Mouse (Mus musculus): ENCODE results near the gene Kcnj1. TPM values are rescaled to one million over a fixed set of nuclear protein-coding genes. Genes with fewer than 3 reads are reported as not detected.
A peak's percentile ranks its signal among the peaks of the same experiment; 100 is the strongest.

The Kcnj1 gene
- polyA plus RNA-seq, 1 experiment from 2014 or later, result not detected

GRCm38 (mm10) chr9:32348096-32348495 lies 24.2 kb upstream of the Kcnj1 start:
- Histone ChIP-seq H3K36me3 (ENCODE audit: control insufficient read depth, insufficient read depth, low read length) (no peaks in the 10 kb centered on the region), H3K27me3 (ENCODE audit: control insufficient read depth, insufficient read depth, low read length) (peaks cover 28% of the 10 kb centered on the region), H3K4me3 (replicated peaks; ENCODE audit: low read length) (no peak overlapping the region), H3K4me1 (ENCODE audit: control insufficient read depth, insufficient read depth, low read length) (no peaks in the 10 kb centered on the region; the same call in 1 of the 2 replicates), H3K4me2 (ENCODE audit: low read depth, low read length) (no peak overlapping the region), H3K9ac (ENCODE audit: low read length) (no peak overlapping the region), H3K27ac (ENCODE audit: low read length) (no peak overlapping the region), H3K9me3 (replicated peaks; ENCODE audit: control insufficient read depth, low read length) (no peaks in the 10 kb centered on the region)
- ATAC-seq (ENCODE audit: insufficient read depth, low FRiP score), result no peak
- WGBS, result 64% methylated on average over 8 of the region's 8 CpGs

GRCm38 (mm10) chr9:32349344-32349743 lies 22.9 kb upstream of the Kcnj1 start:
- 79% methylated on average over 10 of the region's 10 CpGs for WGBS
- Histone ChIP-seq H3K4me3 (replicated peaks; ENCODE audit: low read length) (no peak overlapping the region), H3K36me3 (ENCODE audit: control insufficient read depth, insufficient read depth, low read length) (no peaks in the 10 kb centered on the region), H3K27ac (ENCODE audit: low read length) (no peak overlapping the region), H3K4me1 (ENCODE audit: control insufficient read depth, insufficient read depth, low read length) (no peaks in the 10 kb centered on the region), H3K9me3 (replicated peaks; ENCODE audit: control insufficient read depth, low read length) (no peaks in the 10 kb centered on the region), H3K27me3 (ENCODE audit: control insufficient read depth, insufficient read depth, low read length) (peaks cover 16% of the 10 kb centered on the region), H3K4me2 (ENCODE audit: low read depth, low read length) (no peak overlapping the region), H3K9ac (ENCODE audit: low read length) (no peak overlapping the region)
- no peak for ATAC-seq (ENCODE audit: insufficient read depth, low FRiP score)

- H3K4me2 ChIP-seq (ENCODE audit: low read depth, low read length), result no peak overlapping the region
- 2% methylated on average over 6 of the region's 6 CpGs for WGBS
- no peak overlapping the region for H3K27ac ChIP-seq (ENCODE audit: low read length)
- H3K4me1 ChIP-seq (ENCODE audit: control insufficient read depth, insufficient read depth, low read length), result no peaks in the 10 kb centered on the region
- peaks cover 7% of the 10 kb centered on the region for H3K27me3 ChIP-seq (ENCODE audit: control insufficient read depth, insufficient read depth, low read length)
- H3K9me3 ChIP-seq (replicated peaks; ENCODE audit: control insufficient read depth, low read length), result no peaks in the 10 kb centered on the region
- no peak overlapping the region for H3K9ac ChIP-seq (ENCODE audit: low read length)
- H3K4me3 ChIP-seq (replicated peaks; ENCODE audit: low read length), result no peak overlapping the region
- H3K36me3 ChIP-seq (ENCODE audit: control insufficient read depth, insufficient read depth, low read length), result no peaks in the 10 kb centered on the region
- ATAC-seq (ENCODE audit: insufficient read depth, low FRiP score), result no peak
These were observed 22.0 kb upstream of the Kcnj1 start for GRCm38 (mm10) chr9:32350332-32350731.

- Histone ChIP-seq H3K4me2 (ENCODE audit: low read depth, low read length) (no peak overlapping the region), H3K27me3 (ENCODE audit: control insufficient read depth, insufficient read depth, low read length) (no peaks in the 10 kb centered on the region), H3K36me3 (ENCODE audit: control insufficient read depth, insufficient read depth, low read length) (no peaks in the 10 kb centered on the region), H3K4me3 (replicated peaks; ENCODE audit: low read length) (no peak overlapping the region), H3K9ac (ENCODE audit: low read length) (no peak overlapping the region), H3K9me3 (replicated peaks; ENCODE audit: control insufficient read depth, low read length) (no peaks in the 10 kb centered on the region), H3K27ac (ENCODE audit: low read length) (no peak overlapping the region), H3K4me1 (ENCODE audit: control insufficient read depth, insufficient read depth, low read length) (no peaks in the 10 kb centered on the region)
- ATAC-seq (ENCODE audit: insufficient read depth, low FRiP score), result no peak
- 50% methylated on average over 1 of the region's 1 CpGs for WGBS
These were observed 11.5 kb upstream of the Kcnj1 start for GRCm38 (mm10) chr9:32360770-32361169.

DNA sequence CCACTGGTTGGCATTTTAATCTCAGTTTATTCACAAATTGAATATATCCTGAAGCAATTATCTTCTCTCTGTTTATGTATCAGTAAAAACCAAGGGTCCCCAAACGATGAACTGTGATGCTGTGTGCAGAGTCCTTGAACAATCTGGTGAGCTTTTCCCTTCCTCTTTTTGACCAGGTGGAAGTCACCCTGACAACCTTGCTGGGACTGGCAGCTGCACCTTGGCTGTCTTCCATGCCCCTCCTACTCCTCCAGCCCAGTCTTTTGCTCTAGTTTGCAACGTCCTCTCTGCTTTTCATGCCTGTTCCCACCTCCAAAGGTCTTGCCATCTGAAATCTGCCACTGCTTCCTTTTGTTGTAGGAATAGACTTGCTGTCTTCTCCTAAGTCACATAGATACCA lies 3.5 kb upstream of the Kcnj1 start:
- Histone ChIP-seq H3K4me1 (ENCODE audit: control insufficient read depth, insufficient read depth, low read length) (no peaks in the 10 kb centered on the region), H3K4me3 (replicated peaks; ENCODE audit: low read length) (no peak overlapping the region), H3K9ac (ENCODE audit: low read length) (no peak overlapping the region), H3K4me2 (ENCODE audit: low read depth, low read length) (no peak overlapping the region), H3K27ac (ENCODE audit: low read length) (no peak overlapping the region), H3K27me3 (ENCODE audit: control insufficient read depth, insufficient read depth, low read length) (no peaks in the 10 kb centered on the region), H3K9me3 (replicated peaks; ENCODE audit: control insufficient read depth, low read length) (no peaks in the 10 kb centered on the region), H3K36me3 (ENCODE audit: control insufficient read depth, insufficient read depth, low read length) (no peaks in the 10 kb centered on the region)
- WGBS, result 20% methylated on average over 2 of the region's 2 CpGs
- no peak for ATAC-seq (ENCODE audit: insufficient read depth, low FRiP score)

DNA sequence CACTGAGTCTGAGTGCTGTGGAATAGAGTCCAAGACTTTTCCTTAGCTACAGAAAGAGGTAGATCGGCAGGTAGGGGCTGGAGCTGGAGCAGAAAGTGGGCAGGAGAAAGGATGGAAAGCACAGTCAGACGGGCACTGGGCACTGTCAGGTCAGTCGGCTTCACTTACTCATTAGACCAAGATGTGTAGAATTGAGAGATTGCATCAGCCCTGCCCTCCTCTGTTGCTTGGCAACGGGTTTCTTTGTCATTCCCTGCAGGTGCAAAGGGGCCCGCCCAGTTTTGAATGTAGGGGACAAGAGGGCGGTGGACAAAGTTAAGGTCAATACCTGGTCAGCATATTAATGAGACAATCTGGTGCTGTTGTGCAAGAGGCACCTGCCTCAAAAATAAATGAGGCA lies 2.9 kb upstream of the Kcnj1 start:
- Histone ChIP-seq H3K27me3 (ENCODE audit: control insufficient read depth, insufficient read depth, low read length) (no peaks in the 10 kb centered on the region), H3K4me2 (ENCODE audit: low read depth, low read length) (no peak overlapping the region), H3K9ac (ENCODE audit: low read length) (no peak overlapping the region), H3K9me3 (replicated peaks; ENCODE audit: control insufficient read depth, low read length) (no peaks in the 10 kb centered on the region), H3K4me1 (ENCODE audit: control insufficient read depth, insufficient read depth, low read length) (no peaks in the 10 kb centered on the region), H3K27ac (ENCODE audit: low read length) (no peak overlapping the region), H3K36me3 (ENCODE audit: control insufficient read depth, insufficient read depth, low read length) (no peaks in the 10 kb centered on the region), H3K4me3 (replicated peaks; ENCODE audit: low read length) (no peak overlapping the region)
- 32% methylated on average over 6 of the region's 6 CpGs for WGBS
- peak; percentile 29; the same call in 1 of the 2 replicates for ATAC-seq (ENCODE audit: insufficient read depth, low FRiP score)

DNA sequence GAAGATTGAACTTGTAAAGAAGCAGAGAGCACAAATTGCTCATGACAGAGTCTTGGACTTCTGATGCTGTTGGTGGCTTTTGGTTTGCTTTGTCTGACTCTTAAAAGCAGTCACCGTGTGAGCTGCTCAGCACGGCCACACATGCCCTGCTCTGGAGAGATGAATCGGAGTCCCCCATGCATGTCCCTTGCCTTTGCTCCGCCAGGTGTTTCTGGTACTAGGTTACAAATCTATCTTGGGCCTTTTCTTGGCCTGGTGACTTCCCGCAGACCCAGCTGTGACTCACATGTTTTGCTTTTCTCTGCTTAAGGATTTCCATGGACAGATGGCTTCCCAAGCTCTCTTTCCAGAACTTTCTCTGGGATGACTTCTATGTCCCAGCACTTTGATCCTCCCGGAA lies 1.4 kb downstream of the Kcnj1 start:
- Histone ChIP-seq H3K27me3 (ENCODE audit: control insufficient read depth, insufficient read depth, low read length) (no peaks in the 10 kb centered on the region), H3K9ac (ENCODE audit: low read length) (no peak overlapping the region), H3K9me3 (replicated peaks; ENCODE audit: control insufficient read depth, low read length) (no peaks in the 10 kb centered on the region), H3K4me2 (ENCODE audit: low read depth, low read length) (no peak overlapping the region), H3K4me3 (replicated peaks; ENCODE audit: low read length) (no peak overlapping the region), H3K36me3 (ENCODE audit: control insufficient read depth, insufficient read depth, low read length) (no peaks in the 10 kb centered on the region), H3K4me1 (ENCODE audit: control insufficient read depth, insufficient read depth, low read length) (no peaks in the 10 kb centered on the region), H3K27ac (ENCODE audit: low read length) (no peak overlapping the region)
- 88% methylated on average over 6 of the region's 6 CpGs for WGBS
- ATAC-seq (ENCODE audit: insufficient read depth, low FRiP score), result no peak

DNA sequence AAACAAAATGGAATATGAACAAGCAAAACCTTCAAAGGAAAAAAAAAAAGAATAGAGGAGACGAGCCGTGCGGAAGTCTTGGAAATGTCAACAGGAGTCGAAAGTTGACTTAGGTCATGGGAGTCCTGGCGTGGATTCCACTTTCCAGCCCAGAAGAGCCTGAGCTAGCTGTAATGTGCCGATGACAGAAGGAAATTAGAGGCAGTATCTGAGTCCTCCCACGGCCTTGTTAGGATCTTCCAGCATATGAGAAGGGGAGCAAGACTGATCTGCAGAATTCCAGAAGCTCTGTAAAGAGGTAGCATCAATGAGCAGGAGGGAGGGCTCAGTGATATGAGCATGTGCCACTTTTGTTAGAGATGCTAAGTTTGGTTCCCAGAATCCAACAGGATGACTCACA lies 3.7 kb downstream of the Kcnj1 start:
- 77% methylated on average over 7 of the region's 7 CpGs for WGBS
- Histone ChIP-seq H3K36me3 (ENCODE audit: control insufficient read depth, insufficient read depth, low read length) (no peaks in the 10 kb centered on the region), H3K9me3 (replicated peaks; ENCODE audit: control insufficient read depth, low read length) (no peaks in the 10 kb centered on the region), H3K4me1 (ENCODE audit: control insufficient read depth, insufficient read depth, low read length) (no peaks in the 10 kb centered on the region), H3K9ac (ENCODE audit: low read length) (no peak overlapping the region), H3K27ac (ENCODE audit: low read length) (no peak overlapping the region), H3K4me2 (ENCODE audit: low read depth, low read length) (no peak overlapping the region), H3K4me3 (replicated peaks; ENCODE audit: low read length) (no peak overlapping the region), H3K27me3 (ENCODE audit: control insufficient read depth, insufficient read depth, low read length) (no peaks in the 10 kb centered on the region)
- no peak for ATAC-seq (ENCODE audit: insufficient read depth, low FRiP score)

- WGBS, result 72% methylated on average over 5 of the region's 5 CpGs
- no peak overlapping the region for H3K4me2 ChIP-seq (ENCODE audit: low read depth, low read length)
- H3K4me3 ChIP-seq (replicated peaks; ENCODE audit: low read length), result no peak overlapping the region
- no peaks in the 10 kb centered on the region for H3K36me3 ChIP-seq (ENCODE audit: control insufficient read depth, insufficient read depth, low read length)
- no peak overlapping the region for H3K27ac ChIP-seq (ENCODE audit: low read length)
- H3K9me3 ChIP-seq (replicated peaks; ENCODE audit: control insufficient read depth, low read length), result no peaks in the 10 kb centered on the region
- no peaks in the 10 kb centered on the region for H3K4me1 ChIP-seq (ENCODE audit: control insufficient read depth, insufficient read depth, low read length)
- H3K9ac ChIP-seq (ENCODE audit: low read length), result no peak overlapping the region
- H3K27me3 ChIP-seq (ENCODE audit: control insufficient read depth, insufficient read depth, low read length), result no peaks in the 10 kb centered on the region
- no peak for ATAC-seq (ENCODE audit: insufficient read depth, low FRiP score)
These were observed 4.7 kb downstream of the Kcnj1 start for GRCm38 (mm10) chr9:32376863-32377590.

All from stomach, embryonic 16.5 days (tissue).